Mouse (Mus musculus): Measurements from ENCODE around the gene Agpat1.

Gene Agpat1

DNA sequence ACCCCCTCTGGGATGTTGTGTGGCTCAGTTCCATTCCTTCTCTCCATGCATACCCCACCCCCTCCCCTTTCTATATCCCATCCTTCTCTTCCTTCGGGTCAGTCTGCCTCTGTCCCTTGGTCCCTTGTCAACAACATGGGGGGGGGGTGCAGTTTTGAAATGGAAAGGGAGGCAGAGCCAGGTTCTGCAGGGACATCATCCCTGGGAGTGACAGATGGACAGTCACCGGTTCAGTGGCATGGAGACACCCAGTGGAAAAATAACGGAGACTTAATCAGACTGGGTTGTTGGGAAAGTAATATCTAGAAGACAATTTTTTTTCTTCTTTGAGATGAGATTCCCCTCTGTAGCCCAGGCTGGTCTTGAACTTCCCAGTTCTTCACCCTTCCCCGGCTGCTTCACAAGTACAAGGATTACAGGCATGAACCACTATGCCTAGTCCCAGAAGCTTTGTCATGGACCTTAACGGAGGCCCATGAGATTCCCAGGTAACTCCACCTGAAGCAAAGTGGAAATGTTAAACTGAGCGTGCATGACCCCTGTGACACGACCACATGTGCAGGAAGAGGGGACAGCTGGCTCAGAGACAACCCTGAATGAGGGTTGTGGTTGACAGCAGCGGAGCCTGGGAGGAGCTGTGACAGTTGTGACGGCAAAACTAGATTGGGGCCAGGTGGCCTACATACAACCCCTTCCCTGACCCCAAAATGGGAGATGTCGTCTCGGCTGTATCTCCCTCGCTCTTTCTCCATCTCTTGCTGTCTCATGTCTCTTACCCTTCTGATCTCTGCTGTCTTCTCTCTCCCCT is 25.9 kb downstream of the Agpat1 start:
- CTCF ChIA-PET = no interaction called here

DNA sequence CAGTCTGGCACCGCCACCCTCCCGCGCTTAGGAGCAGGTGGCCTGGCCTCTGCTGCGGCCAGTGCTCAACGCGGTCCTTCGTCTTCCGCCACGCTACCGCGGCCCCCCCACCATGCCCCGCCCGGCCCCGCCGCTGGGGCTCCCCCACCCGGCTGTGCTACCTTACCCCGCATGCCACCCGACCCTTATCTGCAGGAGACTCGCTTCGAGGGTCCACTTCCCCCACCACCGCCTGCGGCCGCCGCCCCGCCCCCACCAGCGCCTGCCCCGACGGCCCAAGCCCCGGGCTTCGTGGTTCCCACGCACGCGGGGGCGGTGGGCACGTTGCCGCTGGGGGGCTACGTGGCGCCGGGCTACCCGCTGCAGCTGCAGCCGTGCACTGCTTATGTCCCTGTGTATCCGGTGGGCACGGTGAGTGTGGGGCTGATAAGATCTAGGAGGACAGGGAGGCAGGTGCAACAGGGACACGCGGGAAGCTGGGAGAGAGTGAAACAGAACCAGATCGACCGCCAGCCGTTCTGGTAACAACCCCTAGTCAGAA is 26.8 kb downstream of the Agpat1 start:
- CTCF ChIA-PET = interaction anchor here (0.7 kb wide), 1 partner anchor 70 kb away, joined by 3 read pairs; no protein-coding TSS in a partner anchor

DNA sequence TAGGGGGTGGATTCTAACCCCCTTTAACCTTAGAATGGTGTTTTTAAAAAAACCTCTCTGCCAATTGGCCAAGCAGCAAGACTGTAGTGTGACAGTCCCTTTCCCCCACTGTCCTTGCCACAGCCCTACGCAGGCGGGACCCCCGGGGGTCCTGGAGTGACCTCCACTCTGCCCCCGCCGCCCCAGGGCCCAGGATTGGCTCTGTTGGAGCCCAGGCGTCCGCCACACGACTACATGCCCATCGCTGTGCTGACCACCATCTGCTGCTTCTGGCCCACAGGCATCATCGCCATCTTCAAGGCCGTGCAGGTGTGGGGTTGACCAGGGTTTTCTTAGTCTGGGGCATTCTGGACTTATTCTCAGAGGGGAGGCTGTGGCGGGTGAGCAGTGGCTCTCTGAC is 27.6 kb downstream of the Agpat1 start:
- CTCF ChIA-PET = interaction anchor here (0.7 kb wide), 1 partner anchor 71 kb away, joined by 3 read pairs; no protein-coding TSS in a partner anchor

DNA sequence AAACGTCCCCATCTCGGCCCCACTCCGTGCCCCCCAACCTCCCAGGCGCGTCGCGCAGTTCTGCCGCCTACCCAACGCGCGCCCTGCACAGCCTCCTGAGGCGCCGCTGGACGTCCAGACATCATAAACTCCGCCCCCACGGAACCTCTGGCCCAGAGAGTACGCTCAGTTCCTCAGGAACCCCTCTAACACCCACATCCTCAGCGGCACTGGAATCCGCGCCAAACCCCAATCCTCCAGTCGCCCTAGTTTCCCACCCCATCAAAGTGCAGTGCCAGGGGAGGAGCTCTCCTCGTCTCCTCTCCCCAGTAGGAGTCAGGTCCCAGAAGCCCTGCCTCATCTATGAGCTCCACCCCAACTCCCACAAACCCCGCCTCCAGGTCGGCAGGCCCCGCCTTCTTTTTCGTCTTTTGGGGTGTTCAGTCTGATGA is 28.2 kb downstream of the Agpat1 start:
- CTCF ChIA-PET = no interaction called here

GRCm38 (mm10) chr17:34635671-34636070 is 31.6 kb downstream of the Agpat1 start:
- CTCF ChIA-PET = no interaction called here

DNA sequence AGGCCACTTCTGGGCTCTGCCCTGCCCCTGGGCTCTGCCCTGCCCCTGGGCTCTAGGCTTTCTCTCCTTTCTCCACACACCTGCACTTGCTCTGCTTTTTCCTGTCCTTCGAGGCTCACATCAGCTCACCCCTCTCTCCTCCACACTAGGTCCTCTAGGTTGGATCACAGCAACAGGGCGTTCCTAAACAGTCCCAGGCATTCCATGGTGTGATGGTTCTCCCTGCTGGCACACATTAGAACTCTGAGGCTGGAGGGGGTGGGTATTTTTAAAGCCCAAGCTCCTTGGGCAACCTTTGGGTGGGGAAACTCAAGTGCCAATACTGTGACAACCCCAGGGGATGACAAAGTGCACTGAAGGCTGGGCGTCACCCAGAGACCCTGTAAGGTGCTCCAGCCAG is 33.4 kb downstream of the Agpat1 start:
- CTCF ChIA-PET = no interaction called here

DNA sequence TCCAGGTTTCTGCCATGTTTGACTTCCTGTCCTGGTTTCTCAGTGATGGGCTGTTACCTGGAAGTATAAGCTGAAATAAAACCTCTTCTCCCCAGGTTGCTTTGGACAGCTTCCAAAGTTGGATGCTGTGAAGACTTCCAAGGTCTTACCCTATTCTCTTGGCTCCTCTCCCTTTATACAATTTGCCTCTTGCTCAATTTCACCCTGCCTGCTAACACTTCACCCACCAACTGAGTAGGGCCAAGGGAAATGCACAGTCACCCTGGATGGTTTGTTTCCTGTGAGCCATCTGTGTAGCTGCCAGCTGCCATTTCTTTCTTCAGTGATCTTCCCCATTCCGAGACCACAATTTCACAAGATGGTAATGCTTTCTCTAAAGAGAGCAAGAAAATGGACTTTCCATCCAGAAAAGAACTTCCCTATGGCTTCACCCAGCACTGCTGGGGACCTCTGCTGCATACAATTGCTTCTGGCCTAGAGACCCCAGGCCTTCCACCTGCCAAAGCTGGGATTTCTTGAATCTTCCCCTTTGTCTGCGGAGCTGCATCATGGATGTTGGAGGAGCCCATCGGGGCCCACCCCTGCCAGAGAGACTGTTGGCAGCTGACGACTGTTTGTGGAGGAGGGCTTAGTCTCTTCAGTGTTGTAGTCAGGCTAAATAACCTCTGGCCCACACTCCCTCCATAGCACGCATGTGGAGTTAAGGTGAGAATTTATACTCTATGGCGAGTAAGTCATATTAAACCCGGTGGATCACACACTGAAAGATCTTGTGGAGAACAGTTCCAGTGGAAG is 35.6 kb downstream of the Agpat1 start:
- CTCF ChIA-PET = no interaction called here

DNA sequence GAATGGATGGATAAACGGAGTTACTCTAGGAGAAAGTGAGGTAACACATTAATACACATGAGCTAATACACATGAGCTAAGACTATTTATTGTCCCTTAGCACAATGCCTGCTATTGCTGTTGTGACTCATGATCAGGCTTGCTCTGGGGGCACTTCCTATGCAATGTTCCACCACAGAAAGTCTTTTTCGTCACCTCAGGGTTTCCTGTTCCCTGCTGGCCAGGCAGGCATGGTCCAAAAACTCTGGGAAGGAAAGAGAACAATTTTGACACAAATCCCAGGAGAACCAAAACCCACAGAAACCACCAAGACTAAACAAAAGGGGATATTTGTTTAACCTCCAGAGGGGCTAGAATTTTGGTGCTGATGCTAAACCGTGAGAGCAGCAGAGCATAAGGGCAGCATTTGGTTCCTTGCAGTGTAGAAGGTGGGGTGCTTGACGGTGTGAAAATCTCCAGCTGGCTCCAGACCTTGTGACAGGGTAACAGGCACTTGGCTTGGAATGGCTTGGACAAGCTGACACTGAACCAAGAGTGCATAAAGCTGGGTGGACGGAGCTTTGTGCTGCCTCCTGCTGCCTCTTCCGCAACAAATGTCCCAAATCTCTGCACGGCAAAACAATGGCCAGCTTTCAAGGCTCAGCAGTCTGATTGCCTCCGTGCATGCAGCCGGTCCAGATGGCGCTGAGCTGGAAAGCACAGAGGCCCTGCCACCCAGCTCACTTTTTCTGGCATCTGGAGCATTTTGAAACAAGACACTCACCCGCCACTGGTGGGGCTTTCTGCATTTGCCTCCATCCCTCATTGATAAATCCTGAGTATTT is 36.9 kb downstream of the Agpat1 start:
- CTCF ChIA-PET = interaction anchor here (0.5 to 0.6 kb wide), 2 partner anchors 13 to 669 kb away, joined by 3 read pairs; partner anchors contain the start of gene Ppt2

DNA sequence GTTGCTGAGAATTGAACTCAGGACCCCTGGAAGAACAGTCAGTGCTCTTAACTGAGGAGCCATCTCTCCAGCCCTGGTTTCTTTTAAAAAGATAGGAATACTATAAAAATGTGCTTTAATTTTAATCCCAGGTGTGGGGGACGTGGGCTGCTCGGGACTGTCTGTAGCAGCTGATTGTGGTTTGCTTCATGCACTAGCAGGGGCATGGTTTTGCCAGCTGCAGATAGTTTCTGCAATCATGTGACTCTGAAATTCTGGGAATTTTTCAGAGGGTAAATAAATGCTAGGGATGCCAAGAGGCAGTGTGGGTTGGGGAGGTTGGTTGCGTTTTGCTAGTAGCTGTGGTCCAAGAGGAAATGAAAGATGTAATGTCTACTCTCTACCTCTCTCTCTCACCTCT is 37.9 kb downstream of the Agpat1 start:
- CTCF ChIA-PET = no interaction called here

- CTCF ChIA-PET = no interaction called here
Measured at GRCm38 (mm10) chr17:34643379-34643778, 39.3 kb downstream of the Agpat1 start.

- CTCF ChIA-PET = no interaction called here
Measured at GRCm38 (mm10) chr17:34643944-34644343, 39.9 kb downstream of the Agpat1 start.

DNA sequence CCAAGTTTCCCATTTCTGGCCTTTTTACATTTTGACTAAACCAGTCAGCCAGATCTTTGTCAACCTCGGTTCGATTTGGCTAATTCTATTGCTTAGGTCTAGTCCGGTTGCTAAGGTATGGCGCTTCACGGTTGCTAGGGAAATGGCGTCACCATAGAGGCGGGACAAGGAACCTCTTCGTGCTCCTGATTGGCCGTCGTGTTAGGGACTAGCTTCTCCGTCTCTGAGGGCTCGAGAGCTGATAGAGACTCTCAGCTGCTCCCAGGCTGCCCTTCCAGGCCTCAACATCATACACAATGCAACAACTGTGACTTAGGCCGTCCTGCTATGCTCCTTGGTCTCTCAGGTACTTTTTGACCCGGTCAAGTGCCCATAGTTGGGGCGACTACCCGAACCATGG is 40.5 kb downstream of the Agpat1 start, which contains the start of gene Fkbpl:
Gene Fkbpl (plus strand): TSS at position 157 of the 400 bp plus-strand sequence.
- CTCF ChIA-PET = interaction anchor here (0.8 kb wide), 1 partner anchor 689 kb away, joined by 4 read pairs; the partner anchor contains the start of gene Rps18

DNA sequence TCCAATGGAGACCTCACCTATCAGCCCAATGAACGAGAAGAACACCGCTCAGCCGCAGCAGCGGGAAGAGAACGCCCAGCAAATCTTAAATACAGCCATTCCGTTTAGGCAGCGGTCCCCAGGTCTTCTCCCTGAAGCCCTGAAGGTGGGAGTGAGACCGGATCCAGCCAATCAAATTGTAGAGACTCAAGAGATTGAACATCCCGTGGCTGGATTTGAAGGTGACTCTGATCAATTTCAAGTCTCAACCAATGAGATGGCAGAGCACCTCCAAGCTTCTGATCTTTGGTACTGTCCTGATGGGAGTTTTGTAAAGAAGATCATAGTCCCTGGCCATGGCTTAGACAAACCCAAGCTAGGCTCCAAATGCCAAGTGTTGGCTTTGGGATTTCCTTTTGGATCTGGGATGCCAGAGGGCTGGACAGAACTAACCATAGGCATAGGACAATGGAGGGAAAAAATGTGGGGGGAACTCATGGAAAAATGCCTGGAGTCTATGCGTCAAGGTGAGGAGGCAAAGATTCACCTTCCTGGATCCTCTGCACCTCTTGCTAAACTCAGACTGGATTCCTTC is 41.3 kb downstream of the Agpat1 start:
- CTCF ChIA-PET = interaction anchor here (0.6 to 0.8 kb wide), 2 partner anchors 230 to 689 kb away, joined by 4 to 9 read pairs; partner anchors contain the start of gene Rps18

DNA sequence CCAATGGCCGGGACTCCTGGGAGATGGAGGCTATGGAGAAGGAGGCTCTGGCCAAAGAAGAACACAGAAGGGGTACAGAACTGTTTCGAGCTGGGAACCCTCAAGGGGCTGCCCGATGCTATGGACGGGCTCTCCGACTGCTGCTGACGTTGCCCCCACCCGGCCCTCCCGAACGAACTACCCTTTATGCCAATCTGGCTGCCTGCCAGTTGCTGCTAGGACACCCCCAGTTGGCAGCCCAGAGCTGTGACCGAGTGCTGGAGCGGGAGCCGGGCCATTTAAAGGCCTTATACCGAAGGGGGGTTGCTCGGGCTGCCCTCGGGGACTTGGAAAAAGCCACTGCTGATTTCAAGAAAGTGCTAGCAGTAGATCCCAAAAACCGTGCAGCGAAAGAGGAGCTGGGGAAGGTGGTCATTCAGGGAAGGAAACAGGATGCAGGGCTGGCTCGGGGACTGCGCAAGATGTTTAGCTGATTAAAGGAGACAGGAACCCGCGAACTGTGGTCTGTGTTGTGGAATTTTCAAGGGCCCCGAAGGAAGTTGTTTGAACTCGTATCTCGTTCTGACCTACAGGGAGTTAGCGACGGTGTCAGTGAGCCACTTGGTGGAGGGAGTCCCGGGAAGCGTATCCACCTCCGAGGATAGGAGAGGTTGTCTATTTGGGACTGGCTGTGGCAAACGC is 41.9 kb downstream of the Agpat1 start:
- CTCF ChIA-PET = interaction anchor here (0.6 kb wide), 1 partner anchor 229 kb away, joined by 9 read pairs; no protein-coding TSS in a partner anchor

- CTCF ChIA-PET = no interaction called here
Measured at GRCm38 (mm10) chr17:34646906-34647787, 43.1 kb downstream of the Agpat1 start, which contains the start of gene Atf6b. Gene Atf6b (plus strand): TSS chr17:34647146.

- CTCF ChIA-PET = no interaction called here
Measured at GRCm38 (mm10) chr17:34648141-34648890, 44.3 kb downstream of the Agpat1 start.

DNA sequence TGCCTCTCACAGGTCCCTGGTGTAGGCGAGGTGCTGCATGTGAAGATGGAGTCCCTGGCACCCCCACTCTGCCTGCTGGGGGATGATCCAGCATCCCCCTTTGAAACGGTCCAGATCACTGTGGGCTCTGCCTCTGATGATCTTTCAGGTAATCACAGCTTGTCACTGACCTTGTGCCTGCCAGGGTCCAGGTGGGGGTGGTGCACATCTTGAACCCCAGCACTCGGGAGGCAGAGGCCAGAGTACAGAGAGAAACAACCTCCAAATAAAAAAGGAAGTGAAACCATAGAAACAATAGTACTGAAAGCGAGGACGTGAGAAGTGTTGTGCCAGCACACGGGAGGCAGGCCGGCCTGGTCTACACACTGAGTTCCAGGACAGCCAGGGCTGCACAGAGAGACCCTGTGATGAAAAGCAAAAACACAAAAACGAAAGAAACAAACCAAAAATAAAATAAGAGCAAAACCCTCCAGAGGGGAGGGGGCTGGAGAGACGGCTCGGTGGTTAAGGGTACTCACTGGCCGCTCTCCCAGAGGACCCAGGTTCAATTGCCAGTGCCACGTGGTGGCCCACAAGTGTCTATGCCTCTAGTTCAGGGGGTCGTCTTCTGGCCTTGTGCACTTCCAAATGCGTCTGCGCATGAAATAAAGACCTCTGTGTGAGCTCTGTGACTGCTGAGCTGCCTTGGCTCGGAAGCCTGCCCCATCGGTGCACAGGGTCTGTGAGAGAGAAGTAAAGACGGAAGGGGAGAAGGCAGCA is 45.2 kb downstream of the Agpat1 start:
- CTCF ChIA-PET = no interaction called here

DNA sequence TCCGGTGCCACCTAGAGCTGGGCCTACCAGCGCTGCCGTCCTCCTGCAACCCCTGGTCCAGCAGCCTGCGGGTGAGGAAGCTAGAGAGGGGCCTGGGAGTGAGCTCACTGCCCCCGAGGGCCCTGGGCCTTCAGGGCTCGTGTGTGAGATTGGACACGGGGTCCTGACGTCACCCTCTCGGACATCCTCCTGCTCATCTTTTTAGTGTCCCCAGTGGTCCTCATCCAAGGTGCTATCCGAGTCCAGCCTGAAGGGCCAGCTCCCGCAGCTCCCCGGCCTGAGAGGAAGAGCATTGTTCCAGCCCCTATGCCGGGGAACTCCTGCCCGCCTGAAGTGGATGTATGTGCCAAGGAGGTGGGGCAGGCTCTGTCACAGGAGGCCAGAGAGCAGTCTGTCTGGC is 46.7 kb downstream of the Agpat1 start:
- CTCF ChIA-PET = no interaction called here
